Mouse (Mus musculus) liver, embryonic 14.5 days (tissue): ENCODE measurements at regions not wholly inside any gene's neighbourhood (a gene's known extent, or its start where the extent isn't known, plus 50 kb on each side); places are given as distances from the start of the nearest gene placed in this dataset.
"Not testable (repeated sequence)": the region's sequence is repeated elsewhere in the genome, so short reads cannot be mapped to it uniquely, and the experiment has no call there.

Experiments
- ATAC-seq: fragments of 200-750 bp; cut with Nextera tagmentation; 2 replicates; pipeline ENCODE4 v1.8.0; 2017; ENCODE audit warnings: moderate number of reproducible peaks, mild to moderate bottlenecking, moderate library complexity; ENCODE audit not compliant: insufficient read depth
- DNase-seq, 3 experiments: peaks; one replicate each; pipeline ENCODE4 v3.0.0-alpha.2; 2012 to 2013; ENCODE audit warnings: low read depth in 3 of 3, low spot score in 3 of 3
- H3K27ac ChIP-seq: fragments of 300-500 bp; sonication (generic); 2 replicates; pipeline ENCODE4 v1.5.1; 2014; ENCODE audit warnings: moderate library complexity, mild to moderate bottlenecking, control low read depth, inconsistent platforms
- H3K27me3 ChIP-seq: fragments of 300-500 bp; sonication (generic); 2 replicates; pipeline ENCODE4 v1.6.1; 2014; ENCODE audit warnings: mild to moderate bottlenecking, low read length, moderate library complexity; ENCODE audit not compliant: control insufficient read depth, insufficient read depth
- H3K36me3 ChIP-seq: fragments of 300-500 bp; sonication (generic); replicated peaks from 2 replicates; pipeline ENCODE4 v1.6.1; 2014; ENCODE audit warnings: low read depth; ENCODE audit not compliant: control insufficient read depth, insufficient read depth
- H3K4me1 ChIP-seq, 2 experiments: fragments of 200-500 bp in 1 of 2; fragments of 300-500 bp in 1 of 2; sonication (generic) in 1 of 2; replicated peaks; 2 replicates each; pipeline ENCODE4 v1.6.1; 2012 to 2014; ENCODE audit warnings: antibody characterized with exemption in 1 of 2, inconsistent platforms in 1 of 2, low read length in 1 of 2; ENCODE audit not compliant: control insufficient read depth in 2 of 2, insufficient read depth in 2 of 2
- H3K4me2 ChIP-seq: fragments of 300-500 bp; sonication (generic); 2 replicates; pipeline ENCODE4 v1.6.1; 2014; ENCODE audit warnings: low read depth, mild to moderate bottlenecking, control low read depth, moderate library complexity
- H3K4me3 ChIP-seq, 2 experiments: fragments of 200-500 bp in 1 of 2; fragments of 300-500 bp in 1 of 2; sonication (generic) in 1 of 2; 2 replicates each; pipeline ENCODE4 v1.5.1; 2012 to 2014; ENCODE audit warnings: low read depth in 2 of 2, low read length in 2 of 2, mild to moderate bottlenecking in 2 of 2, control low read depth in 1 of 2, inconsistent platforms in 1 of 2, moderate library complexity in 1 of 2; ENCODE audit not compliant: insufficient read depth in 1 of 2
- H3K9ac ChIP-seq: fragments of 300-500 bp; sonication (generic); replicated peaks from 2 replicates; pipeline ENCODE4 v1.6.1; 2014; ENCODE audit warnings: mild to moderate bottlenecking, control low read depth, moderate library complexity
- H3K9me3 ChIP-seq: fragments of 300-500 bp; sonication (generic); 2 replicates; pipeline ENCODE4 v1.6.1; 2016; ENCODE audit warnings: low read length, mixed read lengths; ENCODE audit not compliant: control insufficient read depth
- CTCF ChIP-seq: IDR thresholded peaks from 2 replicates; pipeline ENCODE4 v1.5.1; 2016; ENCODE audit warnings: antibody characterized with exemption, low read depth, control low read depth
- EP300 ChIP-seq: IDR thresholded peaks from 2 replicates; pipeline ENCODE4 v1.6.1; 2016; ENCODE audit warnings: antibody characterized with exemption, low read depth
- WGBS: fragments of 180-500 bp; shearing (Covaris S2); extraction: QIAGEN DNeasy Blood & Tissue Kit; methylation state at CpG from one replicate; pipeline ENCODE4 v1.1.7; 2014; ENCODE audit not compliant: insufficient replicate concordance; 5-methylcytosine and 5-hydroxymethylcytosine counted together

DNA sequence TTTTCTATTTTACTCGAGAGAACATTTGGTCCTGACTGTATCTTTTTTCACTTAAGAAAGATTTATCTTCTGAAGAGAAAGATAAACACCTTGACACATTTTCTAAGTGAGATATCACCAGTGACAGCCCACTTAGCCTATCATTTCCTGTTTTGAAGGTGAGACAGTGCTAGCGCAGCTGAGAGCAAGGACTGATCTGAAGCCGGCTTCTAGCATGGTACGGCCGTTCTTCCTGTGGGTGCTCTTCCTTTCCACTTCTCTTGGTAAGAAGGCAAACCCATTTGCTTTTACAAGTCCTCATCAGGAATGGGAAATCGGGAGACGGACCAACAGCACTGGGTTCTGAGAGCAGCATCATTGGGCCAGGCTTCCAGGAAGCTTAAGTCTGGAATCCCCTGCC, 293.1 kb downstream of the Dad1 start:
- TF ChIP-seq CTCF = no peak
- no peak for TF ChIP-seq EP300
- Histone ChIP-seq H3K9me3 (no peaks in the 10 kb centered on the region), H3K27me3 (no peaks in the 10 kb centered on the region), H3K4me3 (no peak overlapping the region), H3K36me3 (no peaks in the 10 kb centered on the region), H3K4me1 (peaks cover 0 to 3% of the 10 kb centered on the region in 2 experiments; a peak in 2 of 4 replicates), H3K9ac (no peak overlapping the region), H3K27ac (no peak overlapping the region), H3K4me2 (no peak overlapping the region)
- no peak for DNase-seq
- WGBS = 22% methylated on average over 7 of the region's 7 CpGs
- no peak for ATAC-seq

DNA sequence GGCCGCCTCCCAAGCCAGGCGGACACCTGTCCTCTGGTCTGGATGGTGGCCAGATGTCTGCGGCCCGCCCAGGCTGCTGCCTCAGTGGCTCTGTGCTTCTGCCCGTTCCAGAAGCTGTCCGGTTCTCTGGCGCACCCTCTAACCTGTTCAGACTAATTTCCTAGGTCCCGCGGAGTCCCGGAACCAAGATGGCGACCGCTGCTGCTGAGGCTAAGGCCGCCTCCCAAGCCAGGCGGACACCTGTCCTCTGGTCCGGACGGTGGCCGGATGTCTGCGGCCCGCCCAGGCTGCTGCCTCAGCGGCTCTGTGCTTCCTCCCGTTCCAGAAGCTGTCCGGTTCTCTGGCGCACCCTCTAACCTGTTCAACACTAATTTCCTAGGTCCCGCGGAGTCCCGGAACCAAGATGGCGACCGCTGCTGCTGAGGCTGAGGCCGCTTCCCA, 318.1 kb downstream of the Dad1 start:
- not testable (repeated sequence) for ATAC-seq, H3K27ac ChIP-seq, H3K4me1 ChIP-seq, H3K36me3 ChIP-seq, H3K4me3 ChIP-seq, H3K9ac ChIP-seq, H3K4me2 ChIP-seq, DNase-seq, H3K9me3 ChIP-seq, H3K27me3 ChIP-seq
- 85% methylated on average over 29 of the region's 29 CpGs for WGBS

DNA sequence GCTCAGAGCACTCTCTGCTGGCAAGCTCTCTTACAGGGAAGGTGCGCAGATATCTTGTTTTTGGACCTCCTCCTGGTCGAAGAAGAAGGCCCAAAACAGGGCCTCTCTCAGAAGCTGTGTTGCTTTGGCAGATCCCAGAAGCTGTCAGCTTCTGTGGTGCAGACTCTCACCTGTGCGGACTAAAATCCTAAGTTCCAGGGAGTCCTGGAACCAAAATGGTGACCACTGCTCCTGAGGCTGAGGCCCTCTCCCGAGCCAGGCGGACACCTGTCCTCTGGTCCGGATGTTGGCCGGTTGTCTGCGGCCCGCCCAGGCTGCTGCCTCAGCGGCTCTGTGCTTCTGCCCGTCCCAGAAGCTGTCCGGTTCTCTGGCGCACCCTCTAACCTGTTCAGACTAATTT, 318.6 kb downstream of the Dad1 start:
- H3K27ac ChIP-seq, H3K9ac ChIP-seq, H3K4me3 ChIP-seq, H3K36me3 ChIP-seq, DNase-seq, ATAC-seq, H3K27me3 ChIP-seq, H3K4me2 ChIP-seq, H3K9me3 ChIP-seq, H3K4me1 ChIP-seq: not testable (repeated sequence)
- WGBS = 78% methylated on average over 8 of the region's 13 CpGs

DNA sequence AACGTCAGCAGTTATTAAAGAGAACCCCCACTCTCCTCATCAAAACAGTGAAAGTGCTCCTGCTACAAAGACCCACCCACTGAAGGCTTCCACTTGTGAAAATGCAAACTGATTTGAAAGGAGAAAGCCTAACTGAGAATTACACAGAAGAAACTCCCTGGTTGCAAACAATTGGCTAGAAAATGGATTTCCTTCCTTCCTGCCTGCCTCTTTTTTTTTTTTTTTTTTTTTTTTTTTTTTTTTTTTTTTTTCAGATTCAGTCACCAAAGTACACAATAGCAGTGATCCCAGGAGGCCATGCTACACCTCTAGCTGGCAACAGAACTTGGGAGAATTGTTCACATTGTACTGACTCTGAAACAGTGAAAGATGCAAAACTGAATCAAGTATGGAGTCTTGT, 343.0 kb downstream of the Dad1 start:
- 23% methylated on average over 1 of the region's 1 CpGs for WGBS
- no peak overlapping the region for H3K4me3 ChIP-seq
- no peak for TF ChIP-seq CTCF
- no peak for TF ChIP-seq EP300

DNA sequence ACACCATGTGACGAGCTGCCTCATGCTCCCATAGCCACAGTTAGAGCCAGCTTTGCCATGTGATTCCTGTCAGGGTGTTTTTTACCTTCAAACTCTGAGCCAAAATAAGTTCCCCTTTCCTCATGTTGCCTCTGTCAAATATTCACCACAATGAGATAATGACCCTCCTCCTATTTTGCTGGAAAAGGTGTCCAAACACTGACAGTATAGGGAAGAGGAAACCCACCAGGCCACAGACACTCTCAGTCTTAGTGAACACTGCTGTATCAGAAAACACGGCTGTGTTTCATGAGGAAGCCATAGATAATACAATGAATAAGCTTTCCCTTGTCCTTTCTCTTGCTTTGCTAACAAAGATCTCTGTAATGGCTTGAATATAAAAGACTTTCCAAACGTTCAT, 349.3 kb downstream of the Dad1 start:
- Histone ChIP-seq H3K27me3 (no peaks in the 10 kb centered on the region), H3K4me3 (no peak overlapping the region), H3K9ac (no peak overlapping the region), H3K4me1 (no peaks in the 10 kb centered on the region), H3K36me3 (no peaks in the 10 kb centered on the region), H3K27ac (no peak overlapping the region), H3K9me3 (no peaks in the 10 kb centered on the region), H3K4me2 (no peak overlapping the region)
- DNase-seq (no peak), ATAC-seq (no peak)
- 14% methylated on average over 3 of the region's 3 CpGs for WGBS
- TF ChIP-seq CTCF (no peak), EP300 (no peak)

More for the DNA sequence above, 343.0 kb downstream of the Dad1 start:
- no peak overlapping the region for H3K9ac ChIP-seq
- H3K36me3 ChIP-seq = no peaks in the 10 kb centered on the region
- H3K27ac ChIP-seq = no peak overlapping the region
- no peak overlapping the region for H3K4me2 ChIP-seq
- DNase-seq (no peak), ATAC-seq (no peak)
- H3K27me3 ChIP-seq = no peaks in the 10 kb centered on the region
- no peaks in the 10 kb centered on the region for H3K4me1 ChIP-seq
- H3K9me3 ChIP-seq = no peaks in the 10 kb centered on the region

DNA sequence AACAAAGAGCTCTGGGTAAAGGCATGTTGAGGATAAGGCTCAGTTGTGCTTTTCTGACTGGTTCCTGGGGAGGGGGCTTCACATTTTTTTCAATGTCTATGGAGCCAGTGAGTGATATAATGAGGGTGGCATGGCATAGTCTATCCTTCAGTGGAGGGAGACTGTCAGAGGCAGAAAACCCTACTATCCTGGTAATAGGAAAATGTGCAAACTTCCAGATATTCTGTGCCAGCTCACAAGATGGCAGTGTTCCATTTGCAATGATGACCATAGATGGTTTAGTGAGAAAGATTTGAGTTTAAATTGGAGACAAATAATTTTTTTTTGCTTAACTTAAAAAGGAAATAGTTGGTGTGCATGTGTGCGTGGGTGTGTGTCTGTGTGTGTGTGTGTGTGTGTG, 352.8 kb downstream of the Dad1 start:
- no peaks in the 10 kb centered on the region for H3K4me1 ChIP-seq
- ATAC-seq (no peak), DNase-seq (no peak)
- TF ChIP-seq CTCF = no peak
- no peak for TF ChIP-seq EP300
- no peaks in the 10 kb centered on the region for H3K27me3 ChIP-seq
- no peaks in the 10 kb centered on the region for H3K36me3 ChIP-seq
- H3K27ac ChIP-seq = no peak overlapping the region
- no peak overlapping the region for H3K9ac ChIP-seq
- H3K4me3 ChIP-seq = no peak overlapping the region
- no peaks in the 10 kb centered on the region for H3K9me3 ChIP-seq
- H3K4me2 ChIP-seq = no peak overlapping the region
- WGBS = 55% methylated on average over 1 of the region's 1 CpGs
